Mouse (Mus musculus): ENCODE results near the gene Rpl10.

The Rpl10 gene

GRCm38 (mm10) chrX:74281732-74282394 lies 11.3 kb downstream of the Rpl10 start, which contains the start of the genes Taz and Dnase1l1:
Gene Taz, plus strand, starts transcription at chrX:74281912.
Gene Dnase1l1, minus strand, starts transcription at chrX:74282337.
- DNase-seq: peak; percentile 88

GRCm38 (mm10) chrX:74282395-74283091 lies 11.9 kb downstream of the Rpl10 start:
- peak; percentile 91 for DNase-seq

- no peak for DNase-seq
Measured at GRCm38 (mm10) chrX:74283092-74283437, 12.5 kb downstream of the Rpl10 start.

GRCm38 (mm10) chrX:74293431-74293830 lies 22.8 kb downstream of the Rpl10 start:
- no peak for DNase-seq

GRCm38 (mm10) chrX:74296538-74297448 lies 26.2 kb downstream of the Rpl10 start, which contains the start of gene Atp6ap1:
Gene Atp6ap1, plus strand, starts transcription at chrX:74297097.
- peak; percentile 95 for DNase-seq

- DNase-seq: no peak
Measured at GRCm38 (mm10) chrX:74298348-74298747, 27.7 kb downstream of the Rpl10 start.

- DNase-seq: no peak
Measured at GRCm38 (mm10) chrX:74299721-74300120, 29.1 kb downstream of the Rpl10 start.

- DNase-seq: peak; percentile 82
Measured at GRCm38 (mm10) chrX:74304867-74305700, 34.5 kb downstream of the Rpl10 start, which contains the start of gene Gdi1. Gene Gdi1, plus strand, starts transcription at chrX:74304998.

- DNase-seq: peak; percentile 94
Measured at GRCm38 (mm10) chrX:74312540-74313464, 42.2 kb downstream of the Rpl10 start, which contains the start of gene Fam50a. Gene Fam50a, plus strand, starts transcription at chrX:74313033.
